Mouse (Mus musculus): ENCODE measurements around the gene Tle4.

Gene Tle4

GRCm38 (mm10) chr19:14591809-14592535 is 5.9 kb downstream of the Tle4 start:
- no peak for DNase-seq (ENCODE audit: low read depth in 2 of 2, low spot score in 2 of 2)

GRCm38 (mm10) chr19:14590154-14590553 is 7.7 kb downstream of the Tle4 start:
- no peak for DNase-seq (ENCODE audit: low read depth in 2 of 2, low spot score in 2 of 2)

DNA sequence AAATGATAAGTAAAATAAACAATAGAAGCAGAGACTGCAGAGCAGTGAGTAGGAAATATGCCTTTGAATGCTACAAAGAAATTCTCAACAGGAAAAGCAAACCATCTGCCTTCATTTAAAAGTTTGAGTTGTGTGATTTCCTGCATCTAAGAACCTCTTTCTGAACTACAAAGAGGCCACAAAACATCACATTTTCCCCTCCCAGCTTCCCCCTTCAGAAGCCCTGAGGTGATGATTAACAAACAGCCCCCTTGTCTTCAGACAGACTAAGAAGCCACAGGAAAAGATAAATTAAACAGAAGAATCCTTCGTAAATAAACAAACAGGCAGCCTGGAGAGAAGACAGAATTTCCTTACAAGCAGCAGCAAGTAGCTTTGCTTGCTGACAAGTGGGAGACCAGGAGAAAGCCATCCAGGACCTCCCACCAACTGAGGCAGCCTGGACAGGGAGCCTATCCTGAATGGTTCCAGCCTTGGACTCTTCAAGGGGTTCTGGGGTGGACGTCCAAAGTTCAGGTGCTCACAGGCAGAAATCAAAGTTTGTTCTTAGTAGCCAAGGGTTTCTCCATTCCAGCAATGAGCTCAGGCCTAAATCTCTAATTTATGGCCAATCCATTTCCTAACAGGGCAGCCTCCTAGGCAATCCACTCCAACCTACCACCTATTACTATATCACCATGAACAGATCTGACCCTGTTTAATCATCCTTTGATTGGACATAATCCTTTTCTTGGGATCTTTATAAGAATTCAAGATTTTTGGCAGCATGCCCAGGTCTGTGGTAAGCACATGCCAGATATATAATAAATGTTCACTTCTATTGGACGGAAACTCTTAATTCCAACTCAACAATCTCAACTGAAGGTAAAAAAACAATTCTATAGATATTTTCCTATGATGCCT is 9.4 kb downstream of the Tle4 start:
- peak; percentile 48 to 63 for DNase-seq (ENCODE audit: low read depth in 2 of 2, low spot score in 2 of 2)

GRCm38 (mm10) chr19:14586171-14586570 is 11.7 kb downstream of the Tle4 start:
- DNase-seq (ENCODE audit: low read depth in 2 of 2, low spot score in 2 of 2): no peak

- DNase-seq (ENCODE audit: low read depth in 2 of 2, low spot score in 2 of 2): no peak
Observed at GRCm38 (mm10) chr19:14585731-14586130, 12.1 kb downstream of the Tle4 start.

- no peak for DNase-seq (ENCODE audit: low read depth in 2 of 2, low spot score in 2 of 2)
Observed at GRCm38 (mm10) chr19:14585235-14585634, 12.6 kb downstream of the Tle4 start.

GRCm38 (mm10) chr19:14578698-14579097 is 19.2 kb downstream of the Tle4 start:
- no peak for DNase-seq (ENCODE audit: low read depth in 2 of 2, low spot score in 2 of 2)

DNA sequence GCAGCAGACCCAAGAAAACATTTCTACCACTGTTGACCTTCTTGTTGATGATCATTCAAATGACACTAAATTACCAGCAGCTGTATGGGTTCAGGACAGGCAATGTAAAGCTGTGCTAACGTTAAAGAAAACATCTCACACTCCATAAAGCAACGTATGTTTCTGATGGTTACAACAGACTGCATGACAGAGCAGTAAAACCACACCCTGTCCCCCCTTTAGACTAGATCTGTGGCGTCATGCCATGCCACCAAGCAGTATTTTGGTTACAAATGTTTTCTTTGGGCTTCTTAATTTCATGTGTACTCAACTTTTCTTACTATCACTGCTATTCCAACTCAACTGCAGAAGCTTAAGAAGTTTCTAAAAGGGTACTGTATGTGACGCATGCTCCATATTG is 19.8 kb downstream of the Tle4 start:
- no peak for DNase-seq (ENCODE audit: low read depth in 2 of 2, low spot score in 2 of 2)

GRCm38 (mm10) chr19:14576311-14576710 is 21.5 kb downstream of the Tle4 start:
- no peak for DNase-seq (ENCODE audit: low read depth in 2 of 2, low spot score in 2 of 2)

DNA sequence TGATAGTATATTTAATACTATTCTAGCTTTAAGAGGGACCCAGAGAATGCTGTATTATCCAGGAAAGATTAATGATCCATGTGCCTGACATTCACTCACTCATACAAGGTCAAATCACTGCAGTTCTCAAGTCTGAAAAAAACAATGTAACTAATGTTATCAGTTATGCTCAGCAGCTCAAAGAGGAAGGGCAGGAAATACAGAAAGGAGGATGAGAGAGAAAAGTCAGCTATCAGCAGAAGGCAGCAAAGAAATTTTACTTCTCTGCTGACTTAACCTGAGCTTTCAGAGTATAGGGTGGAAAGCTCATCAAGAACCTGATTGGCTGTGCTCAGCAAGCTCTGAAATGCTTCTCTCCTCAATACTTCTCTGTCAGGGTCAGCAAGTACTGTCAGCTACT is 29.0 kb downstream of the Tle4 start:
- DNase-seq (ENCODE audit: low read depth in 2 of 2, low spot score in 2 of 2): no peak

- DNase-seq (ENCODE audit: low read depth in 2 of 2, low spot score in 2 of 2): no peak
Observed at GRCm38 (mm10) chr19:14567081-14567480, 30.8 kb downstream of the Tle4 start.

DNA sequence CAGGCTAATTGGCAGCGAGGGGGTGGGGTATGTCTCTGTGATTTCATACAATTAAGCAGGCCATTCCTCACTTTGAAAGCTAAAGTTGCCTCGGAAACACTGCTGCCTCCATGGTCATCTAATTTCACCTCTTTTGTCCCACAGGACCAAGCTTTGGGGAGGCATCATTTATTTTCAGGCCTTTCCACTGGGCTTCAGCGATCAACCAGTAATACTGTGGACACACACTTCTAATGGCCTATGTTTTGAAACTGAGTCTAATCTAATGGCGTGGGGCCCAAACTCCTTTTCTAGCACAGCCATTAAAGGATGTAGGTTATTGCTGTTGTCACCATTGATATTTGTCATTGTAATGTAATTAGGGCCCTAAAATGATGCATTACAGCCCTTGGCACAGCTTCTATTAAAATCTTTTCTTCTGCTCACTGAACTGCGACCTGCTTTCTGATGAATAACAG is 31.3 kb downstream of the Tle4 start:
- no peak for DNase-seq (ENCODE audit: low read depth in 2 of 2, low spot score in 2 of 2)

GRCm38 (mm10) chr19:14565424-14566069 is 32.3 kb downstream of the Tle4 start:
- DNase-seq (ENCODE audit: low read depth in 2 of 2, low spot score in 2 of 2): no peak

DNA sequence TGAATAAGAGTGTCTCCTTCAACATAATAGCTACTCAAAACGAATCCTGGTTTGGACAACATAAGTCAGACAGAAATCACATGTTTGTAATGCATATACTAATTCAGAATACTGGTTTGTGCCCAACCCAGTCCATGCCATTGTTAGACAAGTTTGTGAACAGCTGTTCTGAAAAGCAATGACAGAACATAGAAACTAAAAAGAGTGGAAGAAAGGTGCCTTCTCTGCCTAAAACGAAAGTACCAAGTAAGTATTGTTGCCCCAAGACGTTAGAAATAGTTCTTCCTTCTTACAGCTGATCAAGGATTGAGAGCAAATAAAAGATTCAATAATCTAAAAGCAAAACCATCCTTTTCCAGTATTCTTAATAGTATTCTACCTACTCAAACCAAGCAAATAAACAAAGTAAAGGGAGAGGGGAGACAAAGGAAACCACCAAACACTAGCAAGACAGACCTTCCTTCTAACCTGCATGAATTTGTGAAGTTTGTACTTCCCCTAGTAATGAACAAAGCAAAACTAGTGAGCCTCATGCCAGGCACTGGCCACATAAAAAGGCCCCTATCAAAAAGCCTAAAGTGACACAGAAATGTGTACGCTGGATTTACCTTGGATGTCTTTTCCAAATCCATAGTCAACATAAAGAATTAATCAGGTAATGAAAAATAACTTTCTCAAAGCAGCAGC is 34.4 kb downstream of the Tle4 start:
- no peak for DNase-seq (ENCODE audit: low read depth in 2 of 2, low spot score in 2 of 2)

GRCm38 (mm10) chr19:14547871-14548270 is 50.0 kb downstream of the Tle4 start:
- DNase-seq (ENCODE audit: low read depth in 2 of 2, low spot score in 2 of 2): no peak

DNA sequence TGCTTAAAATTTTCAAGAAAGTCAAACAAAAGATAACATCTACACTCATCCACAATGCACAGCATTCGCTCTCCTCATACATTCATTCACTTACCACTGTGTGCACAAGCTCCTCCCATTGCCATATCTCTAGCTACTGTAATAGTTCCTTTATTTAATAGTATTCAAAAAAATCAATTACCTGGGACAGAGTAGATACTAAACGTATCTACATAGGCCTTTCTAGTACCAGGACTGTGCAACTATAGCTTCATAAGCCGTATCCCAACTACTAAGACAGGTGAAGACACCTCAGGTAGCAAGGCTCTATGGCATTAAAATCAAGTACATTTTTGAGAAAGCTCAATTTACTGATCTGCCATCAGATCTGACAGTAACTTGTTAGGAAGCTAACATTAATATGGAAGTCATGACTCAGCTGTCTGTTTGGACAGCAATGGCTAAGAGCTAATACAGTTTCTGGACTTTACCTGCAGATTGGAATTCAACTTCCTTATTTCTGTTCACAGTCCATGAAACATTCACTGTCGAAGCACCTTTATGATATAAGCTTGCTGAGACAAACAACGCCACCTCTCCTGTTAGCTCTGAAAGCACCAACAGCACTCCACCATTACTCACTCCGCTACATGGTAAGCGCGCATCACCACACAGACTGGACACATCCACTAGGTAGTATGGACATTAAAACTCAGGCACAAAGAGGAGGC is 50.6 kb downstream of the Tle4 start:
- DNase-seq (ENCODE audit: low read depth in 2 of 2, low spot score in 2 of 2): no peak

DNA sequence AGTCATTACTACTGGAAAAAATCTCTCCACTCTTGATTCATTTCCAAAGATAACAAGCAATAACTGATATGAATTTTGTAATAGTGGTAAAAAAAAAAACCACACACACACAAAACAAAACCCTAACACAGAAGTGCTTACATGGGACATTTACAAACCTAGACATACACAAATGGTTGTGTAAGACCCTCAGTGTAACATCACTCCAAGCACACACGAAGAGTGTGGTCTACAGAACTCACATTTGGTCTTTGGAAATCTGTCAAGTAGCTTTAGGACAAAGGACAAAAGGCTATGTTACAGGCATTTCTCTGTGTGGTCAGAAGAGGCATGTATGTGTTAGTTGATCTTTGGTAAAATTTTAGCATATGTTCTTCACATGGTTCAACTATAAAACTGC is 52.4 kb downstream of the Tle4 start:
- no peak for DNase-seq (ENCODE audit: low read depth in 2 of 2, low spot score in 2 of 2)

DNA sequence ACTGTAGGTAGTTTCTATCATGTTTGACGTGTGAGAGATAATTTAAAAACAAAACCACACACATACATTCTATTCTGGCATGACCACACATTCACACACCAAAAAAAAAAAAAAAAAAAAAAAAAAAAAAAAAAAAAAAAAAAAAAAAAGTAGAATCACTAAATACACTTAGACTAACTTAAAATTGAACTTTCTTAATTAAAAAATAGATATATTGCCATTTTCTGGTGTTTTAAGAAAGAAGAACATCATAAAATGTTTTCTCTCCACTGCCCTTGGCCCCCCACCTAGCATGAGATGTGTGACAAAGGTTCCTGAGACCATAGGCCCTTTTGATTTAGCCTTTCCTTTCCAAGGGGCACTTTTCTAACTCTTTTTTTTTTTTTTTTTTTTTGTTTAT is 54.5 kb downstream of the Tle4 start:
- no peak for DNase-seq (ENCODE audit: low read depth in 2 of 2, low spot score in 2 of 2)

DNA sequence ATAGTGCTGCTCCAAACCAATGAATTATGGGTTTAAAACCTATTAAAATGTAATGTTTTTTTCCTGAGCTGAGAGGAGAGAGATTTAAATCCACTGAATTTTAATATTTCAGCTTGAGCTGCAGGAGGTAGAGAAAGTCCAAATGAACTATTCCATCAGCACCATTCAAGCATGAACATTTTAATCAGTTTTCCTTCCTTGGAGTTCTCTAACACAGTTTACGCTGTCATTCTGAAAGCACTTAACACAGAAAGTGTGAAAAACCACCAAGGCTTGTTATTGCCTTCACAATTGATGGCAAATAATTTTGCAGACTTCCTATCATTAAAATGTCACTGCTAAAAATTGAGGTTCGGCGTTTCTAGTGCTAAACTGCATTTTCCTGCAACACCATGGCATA is 57.2 kb downstream of the Tle4 start:
- DNase-seq (ENCODE audit: low read depth in 2 of 2, low spot score in 2 of 2): no peak

- no peak for DNase-seq (ENCODE audit: low read depth in 2 of 2, low spot score in 2 of 2)
Observed at GRCm38 (mm10) chr19:14536676-14537075, 61.2 kb downstream of the Tle4 start.

DNA sequence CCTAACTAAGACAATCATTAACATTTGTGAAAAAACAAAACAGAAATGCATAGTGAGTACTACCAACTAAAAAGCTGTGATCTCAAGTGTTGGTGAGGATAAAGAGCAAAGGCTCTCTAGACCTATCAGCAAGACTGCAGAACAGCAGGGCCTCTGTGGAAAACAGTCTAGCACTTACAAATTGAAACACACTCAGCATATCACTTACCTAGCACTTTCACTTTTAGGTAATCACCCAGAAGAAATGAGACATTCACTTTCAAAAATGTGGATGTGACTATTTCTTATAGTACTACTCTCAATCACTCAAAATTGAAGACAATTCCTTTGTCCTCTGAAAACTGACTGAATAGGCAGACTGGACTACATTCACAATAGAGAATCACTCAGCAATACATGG is 63.4 kb downstream of the Tle4 start:
- DNase-seq (ENCODE audit: low read depth in 2 of 2, low spot score in 2 of 2): no peak
